Mouse (Mus musculus): ENCODE data around the gene Olfr1408.

Gene Olfr1408

DNA sequence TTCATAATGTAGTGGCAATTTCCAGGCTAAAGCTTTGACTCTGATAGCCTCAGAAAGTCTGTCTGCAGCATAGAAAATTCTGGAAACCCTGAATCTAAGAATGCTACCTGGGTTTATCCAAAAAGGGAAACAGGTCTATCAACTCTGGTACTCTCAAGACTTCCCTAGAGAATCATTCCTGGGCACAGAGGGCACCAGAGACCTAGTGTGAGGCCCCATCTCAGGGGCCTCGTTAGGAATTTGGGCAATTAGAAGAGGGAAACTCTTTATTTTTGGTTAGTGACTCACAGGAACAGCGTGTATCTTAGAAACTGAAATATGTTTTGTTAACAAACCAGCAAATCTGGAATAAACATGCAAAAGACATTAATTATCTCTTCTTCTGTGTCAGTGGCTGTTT lies at the start of gene Olfr1408:
TSS of gene Olfr1408 (minus strand) at position 101 of the 400 bp plus-strand sequence.
- DNase-seq (ENCODE audit: low spot score in 2 of 2) = no peak

DNA sequence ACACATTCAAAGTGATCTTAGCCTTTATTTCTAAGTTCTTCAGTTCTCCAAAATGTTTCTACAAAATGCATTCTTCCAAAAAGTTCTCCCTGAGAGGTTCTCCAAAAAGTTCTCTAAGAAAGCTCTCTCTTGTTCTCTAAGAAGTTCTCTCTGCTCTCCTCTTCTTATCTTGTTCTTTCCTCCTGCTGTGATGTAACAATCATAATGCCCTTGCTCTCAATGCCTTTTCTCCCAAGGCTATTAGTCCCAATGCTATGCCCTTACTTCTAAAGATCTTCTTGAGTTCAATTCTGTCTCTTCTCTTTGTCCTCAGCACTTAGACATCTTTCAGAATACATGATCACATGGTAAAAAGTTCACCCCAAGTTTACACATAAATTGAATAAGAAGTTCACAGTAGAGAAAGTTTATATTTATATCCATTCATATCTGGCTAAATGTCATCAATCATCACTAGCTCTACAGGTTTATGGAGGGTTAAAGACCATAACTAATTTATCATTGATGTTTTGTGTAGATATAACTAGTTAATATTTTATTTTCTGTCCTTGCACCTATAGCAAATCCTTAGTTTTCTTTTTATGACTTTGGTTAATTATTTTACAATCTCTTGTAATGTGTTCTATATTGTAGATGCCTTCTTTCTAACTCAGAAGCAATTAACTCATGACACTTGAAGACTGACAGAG lies 37.1 kb upstream of the Olfr1408 start:
- DNase-seq (ENCODE audit: low spot score in 2 of 2) = no peak
